Mouse (Mus musculus): ENCODE results near the gene 9330161L09Rik. TPM values are rescaled to one million over a fixed set of nuclear protein-coding genes. Genes with fewer than 3 reads are reported as not detected.

9330161L09Rik gene
- polyA plus RNA-seq, 1 experiment: 2.3 TPM

DNA sequence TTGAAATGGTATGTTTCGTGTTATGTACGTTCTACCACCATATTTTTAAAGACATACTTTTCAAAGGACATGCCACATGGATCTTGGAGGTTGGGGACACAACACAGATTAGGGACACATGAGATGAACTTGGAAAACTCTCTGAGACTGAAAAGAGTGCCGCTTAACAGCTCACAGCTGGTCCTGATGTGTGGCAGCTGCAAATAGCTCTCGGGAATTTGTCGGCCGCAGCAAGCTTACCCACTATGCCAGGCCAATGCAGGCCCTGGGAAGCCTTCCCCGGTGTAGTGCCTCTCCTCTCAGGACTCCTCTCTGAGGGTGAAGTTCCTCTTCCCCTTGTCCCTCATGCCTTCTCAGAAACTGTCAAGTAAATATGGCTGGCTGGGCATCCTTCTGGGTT is 10.9 kb downstream of the 9330161L09Rik start:
- H3K27me3 ChIP-seq (ENCODE audit: control insufficient read depth, insufficient read depth, low read length): no peaks in the 10 kb centered on the region
- no peak for DNase-seq
- no peak overlapping the region for H3K27ac ChIP-seq (ENCODE audit: insufficient read depth, low read length)
- no peaks in the 10 kb centered on the region for H3K4me1 ChIP-seq (ENCODE audit: control insufficient read depth, insufficient read depth, low read length)
- no peak overlapping the region for H3K4me3 ChIP-seq (replicated peaks; ENCODE audit: insufficient read depth, low read depth, low read length)
- TF ChIP-seq CTCF (IDR thresholded peaks at IDR 0.05; ENCODE audit: borderline replicate concordance, insufficient read depth, low read depth, low read length) (no peak), POLR2A (IDR thresholded peaks at IDR 0.05; ENCODE audit: borderline replicate concordance, insufficient read depth, low read length) (no peak)
- 88% methylated on average over 7 of the region's 7 CpGs for WGBS

DNA sequence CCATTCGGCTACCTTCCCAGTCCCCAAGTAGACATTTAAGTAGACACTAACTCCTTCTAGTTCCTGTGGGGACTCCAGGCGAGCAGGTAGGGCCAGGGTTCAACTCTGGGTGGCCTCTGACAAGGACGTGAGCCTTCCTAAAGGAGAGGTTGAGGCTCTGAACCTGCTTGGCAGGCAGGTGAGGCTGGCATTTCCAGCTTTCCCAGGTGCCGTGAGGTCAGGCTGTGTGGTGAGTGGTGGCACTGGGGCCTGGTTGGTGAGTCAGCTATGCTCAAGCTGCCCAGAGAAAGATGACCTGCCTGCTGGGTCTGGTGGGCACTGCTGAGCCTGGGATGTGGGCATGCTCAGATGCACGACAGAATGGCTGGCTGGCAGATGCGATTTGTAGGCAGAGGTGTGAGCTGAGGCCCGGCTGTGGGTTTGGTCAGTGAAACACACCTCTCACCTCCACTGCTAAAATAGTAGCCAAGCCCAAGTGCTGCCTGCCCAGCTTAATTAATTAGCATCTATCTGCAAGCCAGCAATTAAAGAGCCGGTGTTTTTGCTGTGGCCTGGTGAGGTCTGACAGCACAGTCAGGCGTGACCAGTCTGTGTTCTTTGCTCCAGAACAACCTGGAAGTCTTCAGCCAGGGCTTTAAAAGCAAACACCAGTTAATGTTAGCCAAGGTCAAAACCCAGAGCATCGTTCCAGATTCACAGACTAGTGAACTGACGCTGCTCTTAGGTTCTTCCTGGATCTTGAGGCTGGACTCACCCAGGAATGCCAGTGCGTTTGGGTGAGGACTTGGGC is 11.9 kb downstream of the 9330161L09Rik start:
- WGBS: 66% methylated on average over 12 of the region's 12 CpGs
- H3K27me3 ChIP-seq (ENCODE audit: control insufficient read depth, insufficient read depth, low read length): no peaks in the 10 kb centered on the region
- no peak for DNase-seq
- TF ChIP-seq POLR2A (IDR thresholded peaks at IDR 0.05; ENCODE audit: borderline replicate concordance, insufficient read depth, low read length): no peak
- no peak for TF ChIP-seq CTCF (IDR thresholded peaks at IDR 0.05; ENCODE audit: borderline replicate concordance, insufficient read depth, low read depth, low read length)
- H3K27ac ChIP-seq (ENCODE audit: insufficient read depth, low read length): no peak overlapping the region
- peaks cover 7% of the 10 kb centered on the region for H3K4me1 ChIP-seq (ENCODE audit: control insufficient read depth, insufficient read depth, low read length)
- H3K4me3 ChIP-seq (replicated peaks; ENCODE audit: insufficient read depth, low read depth, low read length): no peak overlapping the region

DNA sequence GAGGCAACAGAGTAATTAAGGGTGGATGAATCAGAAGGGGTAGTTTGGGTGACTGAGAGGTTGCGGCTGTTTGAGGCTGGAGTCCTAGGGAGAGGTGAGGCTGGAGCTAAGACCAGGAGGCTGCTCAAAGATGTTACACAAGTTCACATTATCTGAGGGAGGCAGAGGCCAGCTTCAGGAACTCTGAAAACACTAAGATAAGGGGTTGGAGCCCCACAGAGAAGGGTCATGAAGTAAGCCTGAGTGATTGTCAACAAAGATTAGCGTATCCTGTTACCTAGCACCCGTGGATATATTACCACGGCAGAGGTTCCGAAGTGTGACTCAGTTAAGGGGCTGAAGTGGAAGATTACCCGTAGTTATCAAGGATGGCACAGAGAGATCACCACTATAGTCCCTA is 14.1 kb downstream of the 9330161L09Rik start:
- 64% methylated on average over 6 of the region's 6 CpGs for WGBS
- TF ChIP-seq CTCF (IDR thresholded peaks at IDR 0.05; ENCODE audit: borderline replicate concordance, insufficient read depth, low read depth, low read length) (no peak), POLR2A (IDR thresholded peaks at IDR 0.05; ENCODE audit: borderline replicate concordance, insufficient read depth, low read length) (no peak)

DNA sequence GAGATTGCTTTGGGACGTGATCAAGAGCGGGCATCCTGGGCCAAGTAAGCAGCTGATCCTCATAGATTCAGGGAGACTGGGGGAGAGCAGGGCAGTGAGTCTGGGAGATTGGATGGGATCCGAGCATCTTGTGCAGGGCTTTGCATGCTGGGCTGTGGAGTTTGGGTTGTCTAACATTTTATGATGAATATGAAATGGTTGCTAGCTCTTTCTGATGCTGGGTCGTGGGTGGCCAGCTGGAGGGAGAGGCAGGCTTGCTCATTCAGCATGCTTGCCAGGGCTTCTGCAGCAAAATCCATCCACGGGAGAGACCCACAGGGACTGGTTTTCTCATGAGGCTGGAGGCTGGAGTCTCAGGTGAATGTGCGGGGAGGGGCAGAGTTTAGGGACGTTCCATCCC is 16.5 kb downstream of the 9330161L09Rik start:
- H3K4me1 ChIP-seq (ENCODE audit: control insufficient read depth, insufficient read depth, low read length): peaks cover 21% of the 10 kb centered on the region
- H3K27ac ChIP-seq (ENCODE audit: insufficient read depth, low read length): no peak overlapping the region
- 32% methylated on average over 7 of the region's 7 CpGs for WGBS
- H3K27me3 ChIP-seq (ENCODE audit: control insufficient read depth, insufficient read depth, low read length): no peaks in the 10 kb centered on the region
- DNase-seq: no peak
- no peak overlapping the region for H3K4me3 ChIP-seq (replicated peaks; ENCODE audit: insufficient read depth, low read depth, low read length)
- TF ChIP-seq CTCF (IDR thresholded peaks at IDR 0.05; ENCODE audit: borderline replicate concordance, insufficient read depth, low read depth, low read length) (no peak), POLR2A (IDR thresholded peaks at IDR 0.05; ENCODE audit: borderline replicate concordance, insufficient read depth, low read length) (no peak)

More for the DNA sequence above, 14.1 kb downstream of the 9330161L09Rik start:
- no peaks in the 10 kb centered on the region for H3K27me3 ChIP-seq (ENCODE audit: control insufficient read depth, insufficient read depth, low read length)
- DNase-seq: no peak
- H3K4me3 ChIP-seq (replicated peaks; ENCODE audit: insufficient read depth, low read depth, low read length): no peak overlapping the region
- no peak overlapping the region for H3K27ac ChIP-seq (ENCODE audit: insufficient read depth, low read length)
- peaks cover 21% of the 10 kb centered on the region for H3K4me1 ChIP-seq (ENCODE audit: control insufficient read depth, insufficient read depth, low read length)

DNA sequence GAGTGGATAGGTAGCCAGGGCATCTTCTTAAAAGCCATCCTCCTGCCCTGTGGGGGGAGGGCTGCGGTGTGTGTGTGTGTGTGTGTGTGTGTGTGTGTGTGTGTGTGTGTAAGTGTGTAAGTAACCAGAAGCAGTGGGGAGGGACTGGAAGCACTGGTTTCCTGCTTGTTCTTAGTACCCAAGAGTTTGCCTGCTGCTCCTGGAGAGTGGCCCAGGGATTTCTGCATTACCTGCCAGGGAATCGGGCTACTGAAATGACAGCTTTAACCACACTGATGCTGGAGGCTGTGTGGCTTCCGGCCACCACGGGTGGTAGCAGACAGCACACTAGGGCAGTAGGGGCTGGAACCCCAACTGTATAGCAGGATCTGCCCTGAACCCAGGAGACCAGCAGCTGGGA is 17.6 kb downstream of the 9330161L09Rik start:
- Histone ChIP-seq H3K4me1 (ENCODE audit: control insufficient read depth, insufficient read depth, low read length) (peaks cover 21% of the 10 kb centered on the region), H3K4me3 (replicated peaks; ENCODE audit: insufficient read depth, low read depth, low read length) (peak overlapping the region; percentile 6), H3K27ac (ENCODE audit: insufficient read depth, low read length) (no peak overlapping the region), H3K27me3 (ENCODE audit: control insufficient read depth, insufficient read depth, low read length) (no peaks in the 10 kb centered on the region)
- peak in 1 of 2 experiments; percentile 36 for DNase-seq
- no peak for TF ChIP-seq POLR2A (IDR thresholded peaks at IDR 0.05; ENCODE audit: borderline replicate concordance, insufficient read depth, low read length)
- TF ChIP-seq CTCF (IDR thresholded peaks at IDR 0.05; ENCODE audit: borderline replicate concordance, insufficient read depth, low read depth, low read length): no peak
- 32% methylated on average over 4 of the region's 4 CpGs for WGBS

DNA sequence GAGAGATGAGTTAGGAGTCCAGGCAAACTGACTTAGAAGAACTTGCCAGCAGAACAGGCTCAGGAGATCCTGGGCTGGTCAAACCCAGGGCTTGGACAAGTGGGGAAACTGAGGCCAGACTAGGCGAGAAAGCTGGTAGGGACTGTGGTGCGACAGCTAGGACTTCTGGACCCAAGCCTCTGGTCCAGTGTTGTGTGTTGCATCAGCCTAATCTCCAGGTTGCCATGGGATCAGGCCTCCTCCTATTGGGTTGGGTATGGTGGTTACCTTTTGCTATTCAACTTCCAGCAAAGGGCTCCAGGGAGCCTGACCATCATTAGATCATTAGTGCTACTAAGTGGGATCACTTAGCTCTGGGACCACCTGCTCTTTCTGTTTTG is 18.3 kb downstream of the 9330161L09Rik start:
- Histone ChIP-seq H3K4me3 (replicated peaks; ENCODE audit: insufficient read depth, low read depth, low read length) (peak overlapping the region; percentile 80), H3K27ac (ENCODE audit: insufficient read depth, low read length) (no peak overlapping the region), H3K27me3 (ENCODE audit: control insufficient read depth, insufficient read depth, low read length) (no peaks in the 10 kb centered on the region), H3K4me1 (ENCODE audit: control insufficient read depth, insufficient read depth, low read length) (peaks cover 21% of the 10 kb centered on the region)
- no peak for DNase-seq
- 44% methylated on average over 2 of the region's 2 CpGs for WGBS
- TF ChIP-seq CTCF (IDR thresholded peaks at IDR 0.05; ENCODE audit: borderline replicate concordance, insufficient read depth, low read depth, low read length) (no peak), POLR2A (IDR thresholded peaks at IDR 0.05; ENCODE audit: borderline replicate concordance, insufficient read depth, low read length) (no peak)

DNA sequence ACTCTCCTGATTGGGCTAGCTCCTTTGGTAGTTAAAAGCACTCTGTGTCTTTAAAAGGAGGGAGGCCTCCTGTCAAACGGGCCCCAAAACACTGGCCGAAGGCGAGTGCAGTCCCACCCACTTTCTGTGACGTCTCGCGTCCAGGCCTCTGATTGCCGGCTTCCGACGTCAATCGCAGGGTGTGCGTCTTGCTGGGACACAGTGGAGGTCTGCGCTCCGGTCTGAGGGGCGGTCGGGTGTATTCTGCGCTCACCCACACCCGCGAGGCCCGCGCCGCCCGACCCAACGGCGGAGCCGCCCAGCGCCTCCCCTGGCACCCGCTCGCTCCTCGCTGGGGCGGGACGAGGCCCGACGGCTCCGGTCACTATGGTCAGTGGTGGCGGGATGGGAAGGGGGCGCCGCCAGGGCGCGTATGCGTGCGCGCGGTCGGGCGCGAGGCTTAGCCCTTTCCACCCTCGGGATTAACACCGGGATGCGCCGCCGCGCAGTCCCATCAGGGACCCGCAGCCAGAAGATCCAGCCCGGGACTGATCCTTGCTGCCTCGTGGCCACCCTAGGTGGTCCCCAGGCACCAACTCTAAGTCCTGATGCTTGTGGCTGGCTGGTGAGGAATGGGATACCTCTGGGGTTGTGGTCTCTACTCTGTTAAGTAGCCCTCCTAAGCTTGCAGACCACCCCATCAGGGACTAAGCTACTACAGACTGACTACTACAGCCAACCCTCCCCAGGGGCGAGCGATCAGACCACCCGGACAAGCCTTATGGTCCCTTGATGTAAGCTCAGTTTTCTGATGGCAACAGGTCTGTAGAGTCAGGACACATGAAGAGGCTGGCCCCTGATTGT is 18.9 kb downstream of the 9330161L09Rik start, which contains the start of gene Otub2:
Gene Otub2, plus strand, starts transcription at position 178 of the 843 bp plus-strand sequence.
- TF ChIP-seq POLR2A (IDR thresholded peaks at IDR 0.05; ENCODE audit: borderline replicate concordance, insufficient read depth, low read length) (peak; percentile 49; the same call in 1 of the 2 replicates), CTCF (IDR thresholded peaks at IDR 0.05; ENCODE audit: borderline replicate concordance, insufficient read depth, low read depth, low read length) (no peak)
- DNase-seq: peak; percentile 97 to 98
- no peak within 1 kb of the TSS for H3K27ac ChIP-seq (ENCODE audit: insufficient read depth, low read length)
- H3K4me1 ChIP-seq (ENCODE audit: control insufficient read depth, insufficient read depth, low read length): peaks cover 21% of the 10 kb centered on the region
- no peaks in the 10 kb centered on the region for H3K27me3 ChIP-seq (ENCODE audit: control insufficient read depth, insufficient read depth, low read length)
- under 1% methylated on average over 58 of the region's 58 CpGs for WGBS
- H3K4me3 ChIP-seq (replicated peaks; ENCODE audit: insufficient read depth, low read depth, low read length): peak within 1 kb of the TSS; percentile 80

Data from cerebellum, adult 2 months (tissue).